Mouse (Mus musculus) neural tube, embryonic 15.5 days (tissue): ENCODE measurements around the gene Lcn6. TPM values are rescaled to one million over a fixed set of nuclear protein-coding genes. Genes with fewer than 3 reads are reported as not detected.
A peak's percentile ranks its signal among the peaks of the same experiment; 100 is the strongest.
"Not testable (repeated sequence)": the region's sequence is repeated elsewhere in the genome, so short reads cannot be mapped to it uniquely, and the experiment has no call there.

Source experiments
- ATAC-seq: fragments of 200-750 bp; cut with Nextera tagmentation; 2 replicates; pipeline ENCODE4 v1.8.0; 2017; ENCODE audit warnings: mild to moderate bottlenecking, moderate TSS enrichment, moderate library complexity; ENCODE audit not compliant: low FRiP score
- H3K27ac ChIP-seq: fragments of 300-500 bp; sonication (generic); replicated peaks from 2 replicates; pipeline ENCODE4 v1.5.1; 2015; ENCODE audit warnings: mild to moderate bottlenecking, inconsistent platforms
- H3K27me3 ChIP-seq: fragments of 300-500 bp; sonication (generic); replicated peaks from 2 replicates; pipeline ENCODE4 v1.6.1; 2015; ENCODE audit warnings: inconsistent platforms
- H3K36me3 ChIP-seq: fragments of 300-500 bp; sonication (generic); 2 replicates; pipeline ENCODE4 v1.6.1; 2015; ENCODE audit warnings: inconsistent platforms
- H3K4me1 ChIP-seq: fragments of 300-500 bp; sonication (generic); 2 replicates; pipeline ENCODE4 v1.6.1; 2015; ENCODE audit warnings: inconsistent platforms
- H3K4me2 ChIP-seq: fragments of 300-500 bp; sonication (generic); 2 replicates; pipeline ENCODE4 v1.6.1; 2015; ENCODE audit warnings: inconsistent platforms, mild to moderate bottlenecking, moderate library complexity
- H3K4me3 ChIP-seq: fragments of 300-500 bp; sonication (generic); replicated peaks from 2 replicates; pipeline ENCODE4 v1.5.1; 2015; ENCODE audit warnings: mild to moderate bottlenecking, inconsistent platforms
- H3K9ac ChIP-seq: fragments of 300-500 bp; sonication (generic); replicated peaks from 2 replicates; pipeline ENCODE4 v1.6.1; 2015; ENCODE audit warnings: mild to moderate bottlenecking, inconsistent platforms
- H3K9me3 ChIP-seq: fragments of 300-500 bp; sonication (generic); replicated peaks from 2 replicates; pipeline ENCODE4 v1.6.1; 2016; ENCODE audit warnings: inconsistent platforms
- WGBS: fragments of 180-500 bp; shearing (Covaris S2); methylation state at CpG from one replicate; pipeline ENCODE4 v1.1.7; 2015; ENCODE audit warnings: mixed read lengths; 5-methylcytosine and 5-hydroxymethylcytosine counted together
- polyA plus RNA-seq: library from polyadenylated mRNA; unstranded; fragments of >200 nt; fragmentation: Nextera tagmentation; extraction: Ambion mirVana; gene quantifications from 2 replicates; pipeline ENCODE4 v1.2.1, GENCODE M21; 2015

Gene Lcn6
- polyA plus RNA-seq, 1 experiment from 2014 or later = not detected

GRCm38 (mm10) chr2:25703706-25704105 is 27.1 kb downstream of the Lcn6 start:
- H3K36me3 ChIP-seq = no peaks in the 10 kb centered on the region
- H3K9me3 ChIP-seq = no peaks in the 10 kb centered on the region
- peaks cover 14% of the 10 kb centered on the region for H3K4me1 ChIP-seq
- 0 out of 2 replicates have a peak, but pooled peaks cover 3% of the 10 kb centered on the region for H3K27me3 ChIP-seq
- no peak for ATAC-seq
- H3K4me3 ChIP-seq = no peak overlapping the region
- H3K4me2 ChIP-seq = no peak overlapping the region
- no peak overlapping the region for H3K9ac ChIP-seq
- H3K27ac ChIP-seq = no peak overlapping the region
- WGBS = 88% methylated on average over 4 of the region's 4 CpGs

- peak; percentile 97 for ATAC-seq
- Histone ChIP-seq H3K4me3 (peak within 1 kb of the TSS; percentile 69), H3K9ac (peak within 1 kb of the TSS; percentile 90), H3K36me3 (no peaks in the 10 kb centered on the region), H3K9me3 (no peaks in the 10 kb centered on the region), H3K4me1 (peaks cover 22% of the 10 kb centered on the region), H3K27ac (peak within 1 kb of the TSS; percentile 91), H3K27me3 (0 out of 2 replicates have a peak, but pooled peaks cover 3% of the 10 kb centered on the region), H3K4me2 (peak within 1 kb of the TSS; percentile 83)
- WGBS = under 1% methylated on average over 78 of the region's 78 CpGs
These were observed 30.3 kb downstream of the Lcn6 start, which contains the start of gene Bmyc for GRCm38 (mm10) chr2:25706643-25707481. Bmyc (plus strand) TSS chr2:25706739.

GRCm38 (mm10) chr2:25708121-25708520 is 31.5 kb downstream of the Lcn6 start:
- ATAC-seq = no peak
- Histone ChIP-seq H3K36me3 (no peaks in the 10 kb centered on the region), H3K4me3 (peak overlapping the region; percentile 31), H3K27ac (no peak overlapping the region), H3K9me3 (no peaks in the 10 kb centered on the region), H3K4me1 (peaks cover 22% of the 10 kb centered on the region), H3K9ac (peak overlapping the region; percentile 26; the same call in 1 of the 2 replicates), H3K4me2 (peak overlapping the region; percentile 83), H3K27me3 (0 out of 2 replicates have a peak, but pooled peaks cover 3% of the 10 kb centered on the region)
- 89% methylated on average over 2 of the region's 2 CpGs for whole genome bisulfite sequencing

- 86% methylated on average over 1 of the region's 1 CpGs for WGBS
- Histone ChIP-seq H3K4me2 (peak overlapping the region; percentile 83), H3K4me1 (peaks cover 22% of the 10 kb centered on the region)
- H3K36me3 ChIP-seq, H3K9ac ChIP-seq, H3K4me3 ChIP-seq, H3K27ac ChIP-seq, H3K27me3 ChIP-seq, ATAC-seq, H3K9me3 ChIP-seq: not testable (repeated sequence)
These were observed 32.5 kb downstream of the Lcn6 start for GRCm38 (mm10) chr2:25709056-25709455.

- H3K9ac ChIP-seq, H3K4me2 ChIP-seq, H3K4me3 ChIP-seq, H3K27ac ChIP-seq, H3K27me3 ChIP-seq, ATAC-seq, H3K36me3 ChIP-seq, H3K9me3 ChIP-seq: not testable (repeated sequence)
- H3K4me1 ChIP-seq = peaks cover 22% of the 10 kb centered on the region
- WGBS = 64% methylated on average over 2 of the region's 2 CpGs
These were observed 33.2 kb downstream of the Lcn6 start for GRCm38 (mm10) chr2:25709791-25710190.

- peaks cover 17% of the 10 kb centered on the region for H3K4me1 ChIP-seq
- H3K4me3 ChIP-seq, H3K9ac ChIP-seq, H3K9me3 ChIP-seq, H3K27me3 ChIP-seq, H3K27ac ChIP-seq, H3K36me3 ChIP-seq, H3K4me2 ChIP-seq, ATAC-seq: not testable (repeated sequence)
- WGBS = 22% methylated on average over 3 of the region's 3 CpGs
These were observed 35.1 kb downstream of the Lcn6 start for GRCm38 (mm10) chr2:25711641-25712040.

GRCm38 (mm10) chr2:25717222-25717621 is 40.6 kb downstream of the Lcn6 start:
- no peaks in the 10 kb centered on the region for H3K4me1 ChIP-seq
- no peaks in the 10 kb centered on the region for H3K27me3 ChIP-seq
- no peak overlapping the region for H3K9ac ChIP-seq
- H3K27ac ChIP-seq = no peak overlapping the region
- H3K9me3 ChIP-seq = no peaks in the 10 kb centered on the region
- H3K36me3 ChIP-seq = no peaks in the 10 kb centered on the region
- no peak overlapping the region for H3K4me2 ChIP-seq
- no peak overlapping the region for H3K4me3 ChIP-seq
- no peak for ATAC-seq

Other genes with a start within 250 kb of the Lcn6 start
- gene Abca2, start 248.1 kb upstream of the Lcn6 start, polyA plus RNA-seq = 11.2 and 13.4 TPM in 2 replicates
- 1.8 and 2.0 TPM in 2 replicates for gene Clic3, start 219.9 kb upstream of the Lcn6 start, polyA plus RNA-seq
- 100 and 120 TPM in 2 replicates for gene Paxx, start 215.7 kb upstream of the Lcn6 start, polyA plus RNA-seq
- 40.1 and 116 TPM in 2 replicates for gene Ptgds, start 206.7 kb upstream of the Lcn6 start, polyA plus RNA-seq
- gene Lcn12, start 182.9 kb upstream of the Lcn6 start, polyA plus RNA-seq = not detected in 2 replicates
- 128 and 134 TPM in 2 replicates for gene Fbxw5, start 176.0 kb upstream of the Lcn6 start, polyA plus RNA-seq
- gene C8g, start 175.1 kb upstream of the Lcn6 start, polyA plus RNA-seq = 6.3 and 6.4 TPM in 2 replicates
- 15.4 and 21.1 TPM in 2 replicates for gene Traf2, start 129.8 kb upstream of the Lcn6 start, polyA plus RNA-seq
- gene Edf1, start 118.9 kb upstream of the Lcn6 start, polyA plus RNA-seq = 400 and 433 TPM in 2 replicates
- 2.3 and 33.0 TPM in 2 replicates for gene Mamdc4, start 101.9 kb upstream of the Lcn6 start, polyA plus RNA-seq
- 159 and 181 TPM in 2 replicates for gene Phpt1, start 101.6 kb upstream of the Lcn6 start, polyA plus RNA-seq
- 14.5 and 18.9 TPM in 2 replicates for gene Ajm1, start 95.0 kb upstream of the Lcn6 start, polyA plus RNA-seq
- gene Rabl6, start 68.3 kb upstream of the Lcn6 start, polyA plus RNA-seq = 66.8 and 69.6 TPM in 2 replicates
- 0.23 and 0.27 TPM in 2 replicates for gene Ccdc183, start 59.1 kb upstream of the Lcn6 start, polyA plus RNA-seq
- gene Tmem141, start 54.8 kb upstream of the Lcn6 start, polyA plus RNA-seq = 53.4 and 56.6 TPM in 2 replicates
- 2.7 and 3.8 TPM in 2 replicates for gene Fcna, start 48.8 kb upstream of the Lcn6 start, polyA plus RNA-seq
- not detected in 2 replicates for gene Lcn8, start 23.7 kb upstream of the Lcn6 start, polyA plus RNA-seq
- not detected in 2 replicates for gene Lcn5, start 18.8 kb upstream of the Lcn6 start, polyA plus RNA-seq
- gene Lcn10, start 5.9 kb downstream of the Lcn6 start, polyA plus RNA-seq = not detected in 2 replicates
- not detected in 2 replicates for gene Obp2a, start 23.3 kb downstream of the Lcn6 start, polyA plus RNA-seq
- gene Bmyc, start 30.0 kb downstream of the Lcn6 start, polyA plus RNA-seq = 162 and 177 TPM in 2 replicates
- not detected in 2 replicates for gene Obp2b, start 60.2 kb downstream of the Lcn6 start, polyA plus RNA-seq
- gene Lcn3, start 88.8 kb downstream of the Lcn6 start, polyA plus RNA-seq = not detected in 2 replicates
- gene Lcn11, start 100.2 kb downstream of the Lcn6 start, polyA plus RNA-seq = not detected in 2 replicates
- gene Gm13539, start 105.5 kb downstream of the Lcn6 start, polyA plus RNA-seq = 0.33 TPM in 1 of 2 replicates, not detected in the other
- gene Glt6d1, start 139.1 kb downstream of the Lcn6 start, polyA plus RNA-seq = not detected in 2 replicates
- not detected in 2 replicates for gene Lcn9, start 146.4 kb downstream of the Lcn6 start, polyA plus RNA-seq
- not detected in 2 replicates for gene Sohlh1, start 170.5 kb downstream of the Lcn6 start, polyA plus RNA-seq
- 21.3 and 23.7 TPM in 2 replicates for gene Kcnt1, start 186.9 kb downstream of the Lcn6 start, polyA plus RNA-seq